Mouse (Mus musculus) olfactory bulb, adult 2 months (tissue): Measurements from ENCODE around the gene Gm5773.
"Not testable (repeated sequence)": the region's sequence is repeated elsewhere in the genome, so short reads cannot be mapped to it uniquely, and the experiment has no call there.

Experiments used
- CTCF ChIP-seq: fragments of 200-500 bp; IDR thresholded peaks from 2 replicates; pipeline ENCODE4 v1.5.1; 2012; ENCODE audit warnings: low read depth, mild to moderate bottlenecking, low read length, moderate library complexity; ENCODE audit not compliant: insufficient read depth
- POLR2A ChIP-seq: fragments of 200-500 bp; IDR thresholded peaks from 2 replicates; pipeline ENCODE4 v1.6.1; 2012; ENCODE audit warnings: mild to moderate bottlenecking, low read depth, low read length, moderate library complexity; ENCODE audit not compliant: insufficient read depth

GRCm38 (mm10) chr3:93796098-93796497 lies 23.3 kb downstream of the Gm5773 start, which contains the start of gene Tdpoz4:
- TF ChIP-seq CTCF, POLR2A: not testable (repeated sequence)
